Mouse (Mus musculus) ES-Bruce4 (cell line): ENCODE data around the gene Pxylp1. TPM values are rescaled to one million over a fixed set of nuclear protein-coding genes. Genes with fewer than 3 reads are reported as not detected.

Experiments
- H3K27ac ChIP-seq: 2 replicates; pipeline ENCODE4 v1.5.1; 2012; ENCODE audit warnings: low read length, inconsistent platforms; ENCODE audit not compliant: insufficient read depth
- H3K27me3 ChIP-seq: 2 replicates; pipeline ENCODE4 v1.6.1; 2012; ENCODE audit warnings: mild to moderate bottlenecking, low read length, inconsistent platforms; ENCODE audit not compliant: control insufficient read depth, poor library complexity, insufficient read depth, severe bottlenecking
- H3K36me3 ChIP-seq: 2 replicates; pipeline ENCODE4 v1.6.1; 2012; ENCODE audit warnings: inconsistent platforms, mild to moderate bottlenecking, low read length, moderate library complexity; ENCODE audit not compliant: control insufficient read depth, poor library complexity, insufficient read depth, severe bottlenecking
- H3K4me1 ChIP-seq: one replicate; pipeline ENCODE4 v1.8.1; 2011; ENCODE audit warnings: low read length; ENCODE audit not compliant: control insufficient read depth, insufficient read depth
- H3K4me3 ChIP-seq: 2 replicates; pipeline ENCODE4 v1.5.1; 2011; ENCODE audit warnings: low read depth, mild to moderate bottlenecking, low read length
- H3K9ac ChIP-seq: 2 replicates; pipeline ENCODE4 v1.6.1; 2012; ENCODE audit warnings: low read depth, mild to moderate bottlenecking, inconsistent platforms; ENCODE audit not compliant: poor library complexity, severe bottlenecking
- H3K9me3 ChIP-seq: replicated peaks from 2 replicates; pipeline ENCODE4 v1.6.1; 2012; ENCODE audit warnings: mild to moderate bottlenecking, low read length, inconsistent platforms; ENCODE audit not compliant: control insufficient read depth, poor library complexity, insufficient read depth, severe bottlenecking
- CTCF ChIP-seq: IDR thresholded peaks from one replicate; pipeline ENCODE4 v1.8.1; 2011; ENCODE audit warnings: low read depth, low read length
- EP300 ChIP-seq: IDR thresholded peaks from 2 replicates; pipeline ENCODE4 v1.6.1; 2011; ENCODE audit warnings: low read depth, low read length; ENCODE audit not compliant: insufficient read depth
- POLR2A ChIP-seq: IDR thresholded peaks from one replicate; pipeline ENCODE4 v1.8.1; 2011; ENCODE audit warnings: low read length; ENCODE audit not compliant: insufficient read depth
- polyA plus RNA-seq: library from polyadenylated mRNA; stranded (reverse); fragments of >200 nt; gene quantifications from 2 replicates; pipeline ENCODE4 v1.2.4, GENCODE M21; 2011; ENCODE audit warnings: low read depth; ENCODE audit not compliant: missing spikeins, insufficient read depth, insufficient read length

Pxylp1 gene
- polyA plus RNA-seq, 1 experiment = 7.1 TPM

DNA sequence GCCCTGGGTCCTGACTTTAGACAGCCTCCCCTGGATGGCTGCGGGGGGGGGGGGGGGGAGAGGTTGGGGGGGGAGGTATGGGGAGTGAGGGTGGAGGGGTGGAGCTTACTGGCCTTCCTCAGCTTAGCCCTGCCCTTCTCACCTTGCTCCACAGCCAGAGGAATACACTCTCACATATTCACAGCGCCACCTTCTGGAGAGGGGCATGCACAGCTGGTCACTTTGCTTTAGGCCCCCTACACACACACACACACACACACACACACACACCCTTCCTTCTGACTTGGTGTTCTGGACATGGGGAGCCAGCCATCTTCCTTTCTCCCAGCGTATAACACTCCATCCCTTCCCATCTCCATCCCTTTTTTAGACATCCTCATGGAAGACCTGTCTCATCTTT is 62.8 kb downstream of the Pxylp1 start:
- peaks cover 9% of the 10 kb centered on the region for H3K4me1 ChIP-seq
- H3K9ac ChIP-seq = no peak overlapping the region
- H3K9me3 ChIP-seq = no peaks in the 10 kb centered on the region
- H3K4me3 ChIP-seq = no peak overlapping the region
- no peaks in the 10 kb centered on the region for H3K27me3 ChIP-seq
- H3K27ac ChIP-seq = no peak overlapping the region
- TF ChIP-seq CTCF (peak; percentile 63), EP300 (no peak), POLR2A (no peak)
- no peaks in the 10 kb centered on the region for H3K36me3 ChIP-seq

DNA sequence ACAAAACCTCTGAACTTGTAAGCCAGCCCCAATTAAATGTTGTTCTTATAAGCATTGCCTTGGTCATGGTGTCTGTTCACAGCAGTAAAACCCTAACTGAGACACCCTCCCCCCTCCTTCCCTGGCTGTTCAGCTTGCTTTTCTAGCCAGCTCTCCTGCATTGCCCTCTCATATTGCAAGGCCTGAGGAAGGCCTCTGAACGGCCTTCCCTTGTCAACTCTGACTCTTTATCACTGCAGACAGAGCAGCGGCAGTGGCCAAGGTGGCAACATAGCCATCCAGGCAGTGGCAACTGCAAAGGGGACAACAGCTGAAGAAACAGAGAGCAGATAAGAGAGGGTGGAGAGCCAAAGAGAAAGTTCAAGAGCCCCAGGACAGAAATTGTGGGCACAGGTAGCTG is 64.4 kb downstream of the Pxylp1 start:
- Histone ChIP-seq H3K36me3 (no peaks in the 10 kb centered on the region), H3K9me3 (no peaks in the 10 kb centered on the region), H3K9ac (no peak overlapping the region), H3K27ac (no peak overlapping the region), H3K27me3 (no peaks in the 10 kb centered on the region), H3K4me3 (no peak overlapping the region), H3K4me1 (peaks cover 9% of the 10 kb centered on the region)
- TF ChIP-seq EP300 (no peak), CTCF (no peak), POLR2A (no peak)

DNA sequence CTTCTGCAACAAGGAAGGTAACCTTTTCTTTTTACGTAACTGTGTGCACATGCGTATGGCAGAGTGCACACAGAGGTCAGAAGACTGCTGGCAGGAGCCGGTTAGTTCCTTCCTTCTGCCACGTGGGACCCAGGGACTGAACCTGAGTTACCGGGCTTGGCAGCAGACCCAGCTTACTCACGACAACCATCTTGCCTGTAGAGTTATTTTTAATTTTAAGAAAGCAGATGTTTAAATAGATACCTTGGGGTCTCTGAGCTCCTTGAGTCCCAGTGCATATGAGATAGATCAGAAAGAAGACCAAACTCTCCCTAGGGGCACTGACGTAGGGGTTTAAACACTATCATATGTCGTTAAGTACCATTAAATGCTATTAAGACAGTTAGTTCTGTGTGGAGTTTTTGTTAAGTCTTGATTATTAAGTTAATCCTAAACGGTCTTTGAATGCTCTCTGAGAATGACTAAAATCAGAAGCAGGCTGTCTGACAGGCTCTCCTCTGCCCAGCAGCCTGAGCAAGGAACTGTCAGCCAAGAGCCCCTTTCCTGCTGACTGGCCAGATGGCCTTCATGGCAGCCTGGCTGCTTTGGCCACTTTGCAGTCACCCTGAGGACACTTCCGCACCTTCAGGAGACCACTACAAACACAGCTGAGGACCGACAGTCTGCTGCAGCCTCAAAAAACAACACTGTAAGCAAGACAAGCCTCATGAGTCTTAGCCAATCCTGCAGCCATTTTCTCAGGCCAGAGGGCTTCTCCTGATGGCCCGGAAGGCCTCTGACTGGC is 65.3 kb downstream of the Pxylp1 start:
- H3K36me3 ChIP-seq = no peaks in the 10 kb centered on the region
- no peak overlapping the region for H3K27ac ChIP-seq
- H3K9me3 ChIP-seq = no peaks in the 10 kb centered on the region
- no peak overlapping the region for H3K9ac ChIP-seq
- H3K4me3 ChIP-seq = no peak overlapping the region
- peaks cover 9% of the 10 kb centered on the region for H3K4me1 ChIP-seq
- no peak for TF ChIP-seq POLR2A
- TF ChIP-seq EP300 = no peak
- no peak for TF ChIP-seq CTCF
- H3K27me3 ChIP-seq = no peaks in the 10 kb centered on the region

DNA sequence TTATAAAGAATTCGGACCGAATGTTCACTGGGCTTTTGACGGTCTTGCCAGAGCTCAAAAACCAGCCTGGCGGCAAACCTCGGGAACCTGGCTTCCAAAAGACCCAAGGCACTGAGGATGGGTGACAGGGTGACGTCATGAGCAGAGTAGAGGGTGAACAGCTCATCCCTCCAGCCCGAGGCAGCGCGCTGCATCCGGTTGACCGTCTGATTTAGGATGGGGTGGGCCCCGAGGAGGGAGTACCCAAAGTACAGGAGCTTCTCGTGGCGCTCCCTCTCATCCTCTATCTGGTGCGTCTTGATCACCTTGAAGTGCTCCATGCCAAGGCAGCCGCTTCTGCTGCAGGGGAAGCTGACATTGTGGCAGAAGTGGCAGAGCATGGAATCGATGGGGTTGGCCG is 67.6 kb downstream of the Pxylp1 start:
- no peak overlapping the region for H3K9ac ChIP-seq
- H3K27ac ChIP-seq = no peak overlapping the region
- no peak for TF ChIP-seq EP300
- H3K27me3 ChIP-seq = no peaks in the 10 kb centered on the region
- H3K4me3 ChIP-seq = peak overlapping the region; percentile 8; the same call in 1 of the 2 replicates
- H3K4me1 ChIP-seq = peaks cover 9% of the 10 kb centered on the region
- no peaks in the 10 kb centered on the region for H3K36me3 ChIP-seq
- H3K9me3 ChIP-seq = no peaks in the 10 kb centered on the region

DNA sequence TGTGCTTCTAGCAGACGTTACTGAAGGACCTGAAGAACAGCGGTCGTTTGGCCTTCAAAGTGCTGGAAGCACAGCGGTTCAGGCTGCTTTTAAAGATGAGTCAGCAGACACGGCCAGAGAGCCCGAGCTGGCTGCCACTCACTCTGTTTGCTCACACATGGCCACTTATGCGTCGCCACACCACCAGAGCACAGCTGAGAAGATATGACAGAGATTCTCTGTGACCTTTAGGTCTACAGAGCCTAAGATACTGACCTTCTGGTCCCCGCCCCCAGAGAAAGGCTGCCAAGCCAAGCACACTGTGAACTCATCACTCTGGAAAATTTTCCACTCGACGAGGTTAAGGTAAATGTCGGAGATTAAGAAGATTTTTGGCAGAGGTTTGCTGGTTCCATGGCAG is 68.4 kb downstream of the Pxylp1 start:
- Histone ChIP-seq H3K4me1 (peaks cover 9% of the 10 kb centered on the region), H3K9me3 (no peaks in the 10 kb centered on the region), H3K27me3 (no peaks in the 10 kb centered on the region), H3K27ac (no peak overlapping the region), H3K4me3 (no peak overlapping the region), H3K36me3 (no peaks in the 10 kb centered on the region), H3K9ac (no peak overlapping the region)
- TF ChIP-seq CTCF = no peak
- TF ChIP-seq POLR2A = no peak
- TF ChIP-seq EP300 = no peak

DNA sequence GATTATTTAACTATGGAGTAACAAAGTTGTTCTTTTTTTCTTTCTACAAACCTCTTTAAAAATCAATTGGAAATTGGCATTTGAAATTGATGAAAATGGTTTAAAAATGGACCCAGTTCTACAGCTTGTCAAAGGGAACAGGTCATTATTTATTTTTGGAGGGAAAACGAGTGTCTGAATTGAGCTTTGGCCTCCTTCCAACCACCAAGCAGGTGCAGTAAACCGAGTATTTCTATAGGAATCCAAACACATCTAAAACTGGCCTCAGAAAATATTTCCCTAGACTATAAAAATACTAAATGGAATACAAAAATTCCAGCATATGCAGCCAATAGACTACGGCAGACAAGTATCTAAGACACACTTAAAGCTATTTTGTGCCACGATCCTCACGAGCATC is 68.9 kb downstream of the Pxylp1 start:
- Histone ChIP-seq H3K4me3 (no peak overlapping the region), H3K9ac (no peak overlapping the region), H3K4me1 (peaks cover 9% of the 10 kb centered on the region), H3K27me3 (no peaks in the 10 kb centered on the region), H3K9me3 (no peaks in the 10 kb centered on the region), H3K27ac (no peak overlapping the region), H3K36me3 (no peaks in the 10 kb centered on the region)
- no peak for TF ChIP-seq POLR2A
- TF ChIP-seq EP300 = no peak
- TF ChIP-seq CTCF = no peak
